9 mouse cellular contexts compared by ENCODE assay signal in genomic region chr6:113000666-113001287, GRCm38 (mm10). TPM values are rescaled to one million over a fixed set of nuclear protein-coding genes. Genes with fewer than 3 reads are reported as not detected.
A peak's percentile ranks its signal among the peaks of the same experiment; 100 is the strongest.
DNase-seq lines count a peak whose midpoint lies in the region; ATAC-seq and TF ChIP-seq lines count a peak whose summit lies in the region.
"Had no signal": no experiment of that assay in that cellular context is flagged by ENCODE, and none has a peak within 500 bp of the region (broad histone marks: within the 10 kb centered on the region; RNA-seq: fewer than 3 reads in every experiment).

No protein-coding gene starts in this region.

- 37% methylated on average over 11 of the region's 11 CpGs for WGBS in heart, embryonic 13.5 days
- 38% methylated on average over 11 of the region's 11 CpGs for WGBS in kidney, postnatal 0 days
- 40% methylated on average over 11 of the region's 11 CpGs for WGBS in liver, adult 2 months

- H3K4me1 ChIP-seq in heart, embryonic 13.5 days = no peaks in the 10 kb centered on the region
- no peaks in the 10 kb centered on the region for H3K4me1 ChIP-seq in kidney, postnatal 0 days (replicated peaks; ENCODE audit: insufficient read depth, low read length)
- H3K4me1 ChIP-seq in liver, adult 2 months (ENCODE audit: control insufficient read depth, insufficient read depth, low read length) = no peaks in the 10 kb centered on the region

- H3K36me3 ChIP-seq in heart, embryonic 13.5 days = no peaks in the 10 kb centered on the region
- no peaks in the 10 kb centered on the region for H3K36me3 ChIP-seq in kidney, postnatal 0 days (ENCODE audit: insufficient read depth, low read length)
- H3K36me3 ChIP-seq in liver, adult 2 months (ENCODE audit: control insufficient read depth, insufficient read depth, low read length) = no peaks in the 10 kb centered on the region
- H3K36me3 ChIP-seq in myocyte (ENCODE audit: control insufficient read depth, insufficient read depth) = no peaks in the 10 kb centered on the region
- no peaks in the 10 kb centered on the region for H3K36me3 ChIP-seq in splenic B cell, adult 2 months (ENCODE audit: control insufficient read depth, insufficient read depth, low read length, poor library complexity, severe bottlenecking)

- no peak for TF ChIP-seq POLR2A in liver, adult 2 months (IDR thresholded peaks at IDR 0.05; ENCODE audit: extremely low read depth, insufficient read depth, low read length)
- TF ChIP-seq POLR2A in myocyte (IDR thresholded peaks at IDR 0.05; ENCODE audit: insufficient read length, low read depth) = no peak

- peak overlapping the region; percentile 69 for H3K9ac ChIP-seq in heart, embryonic 13.5 days
- no peak overlapping the region for H3K9ac ChIP-seq in kidney, postnatal 0 days (ENCODE audit: low read depth, low read length)
- no peak overlapping the region for H3K9ac ChIP-seq in liver, adult 2 months (ENCODE audit: low read depth, low read length)

- H3K4me2 ChIP-seq in heart, embryonic 13.5 days = peak overlapping the region; percentile 54
- H3K4me2 ChIP-seq in kidney, postnatal 0 days (ENCODE audit: low read length) = no peak overlapping the region
- H3K4me2 ChIP-seq in myocyte (ENCODE audit: low read depth) = peak overlapping the region; percentile 50

- DNase-seq in CD4-positive helper T cell, adult 2 months (ENCODE audit: low read depth, low spot score) = peak; percentile 64
- peak; percentile 79 for DNase-seq in brain, embryonic 18.5 days (ENCODE audit: low read depth, low spot score)
- peak; percentile 97 for DNase-seq in kidney, postnatal 0 days (ENCODE audit: low spot score)
- DNase-seq in liver, adult 2 months (ENCODE audit: extremely low read depth, low read depth, low spot score) = peak; percentile 71
- DNase-seq in splenic B cell, adult 2 months (ENCODE audit: low read depth, low spot score) = peak; percentile 78

- H3K27me3 ChIP-seq in heart, embryonic 13.5 days (replicated peaks) = peaks cover 22% of the 10 kb centered on the region; the same call in 1 of the 2 replicates
- no peaks in the 10 kb centered on the region for H3K27me3 ChIP-seq in kidney, postnatal 0 days (ENCODE audit: insufficient read depth, low read length)
- H3K27me3 ChIP-seq in liver, adult 2 months (ENCODE audit: control insufficient read depth, insufficient read depth, low read length) = no peaks in the 10 kb centered on the region
- no peaks in the 10 kb centered on the region for H3K27me3 ChIP-seq in myocyte (ENCODE audit: control insufficient read depth, insufficient read depth, insufficient read length)
- no peaks in the 10 kb centered on the region for H3K27me3 ChIP-seq in splenic B cell, adult 2 months (ENCODE audit: control insufficient read depth, insufficient read depth, low read length, poor library complexity, severe bottlenecking)

- H3K27ac ChIP-seq in heart, embryonic 13.5 days (replicated peaks) = no peak overlapping the region
- H3K27ac ChIP-seq in kidney, postnatal 0 days = no peak overlapping the region
- H3K27ac ChIP-seq in liver, adult 2 months (replicated peaks; ENCODE audit: insufficient read depth, low read depth, low read length) = no peak overlapping the region

- no peaks in the 10 kb centered on the region for H3K9me3 ChIP-seq in heart, embryonic 13.5 days
- no peaks in the 10 kb centered on the region for H3K9me3 ChIP-seq in kidney, postnatal 0 days (replicated peaks; ENCODE audit: low read length)

- H3ac ChIP-seq in myocyte (ENCODE audit: control insufficient read depth, insufficient read length) = no peak overlapping the region

- H3K79me2 ChIP-seq in liver, adult 2 months (ENCODE audit: control insufficient read depth, insufficient read depth, low read length) = no peaks in the 10 kb centered on the region
- H3K79me2 ChIP-seq in myocyte (ENCODE audit: control insufficient read depth, insufficient read depth) = no peaks in the 10 kb centered on the region

- peak; percentile 95 for TF ChIP-seq CTCF in kidney, postnatal 0 days (IDR thresholded peaks at IDR 0.05; ENCODE audit: low read depth)
- TF ChIP-seq CTCF in liver, adult 2 months (IDR thresholded peaks at IDR 0.05; ENCODE audit: low read depth, low read length) = peak; percentile 88

- peak; percentile 74 for ATAC-seq in erythroid progenitor cell, adult 5-6 weeks (replicated peaks; ENCODE audit: low FRiP score, poor library complexity, severe bottlenecking)
- ATAC-seq in heart, embryonic 13.5 days (ENCODE audit: extremely low read depth, insufficient number of reproducible peaks, low FRiP score, low TSS enrichment) = no peak; the same call in 1 of the 2 replicates
- ATAC-seq in kidney, postnatal 0 days (replicated peaks; ENCODE audit: low FRiP score, low read depth) = peak; percentile 91

- no peak overlapping the region for H3K4me3 ChIP-seq in heart, embryonic 13.5 days
- H3K4me3 ChIP-seq in kidney, postnatal 0 days (replicated peaks; ENCODE audit: low read depth, low read length) = no peak overlapping the region
- H3K4me3 ChIP-seq in liver, adult 2 months (ENCODE audit: insufficient read depth, low read depth, low read length) = no peak overlapping the region
- H3K4me3 ChIP-seq in myocyte = no peak overlapping the region
- H3K4me3 ChIP-seq: erythroblast, embryonic 14.5 days had no signal

TF ChIP-seq in myocyte, 11 proteins besides CTCF, POLR2A, EP300 and RAD21:
- TF ChIP-seq MYOG (IDR thresholded peaks at IDR 0.05; ENCODE audit: control insufficient read depth in 1 of 3, insufficient read depth in 1 of 3, insufficient read length in 2 of 3, low read depth in 2 of 3) (no peak), MAX (IDR thresholded peaks at IDR 0.05; ENCODE audit: low read depth) (no peak), CEBPB (IDR thresholded peaks at IDR 0.05; ENCODE audit: insufficient read depth, poor library complexity, severe bottlenecking) (no peak), USF1 (IDR thresholded peaks at IDR 0.05; ENCODE audit: low read depth) (no peak), E2F4 (IDR thresholded peaks at IDR 0.05; ENCODE audit: insufficient read depth) (no peak)

RNA-seq across cellular contexts. Expression of gene Thumpd3, which starts 45.2 kb away (rescaled TPM):
- total RNA-seq in erythroid progenitor cell, adult 5-6 weeks (2015; ENCODE audit: low replicate concordance) = 31.4 and 43.2 TPM in 2 replicates
- 21.4 and 32.3 TPM in 2 replicates for total RNA-seq in erythroid progenitor cell, adult 5-6 weeks (2017; ENCODE audit: low replicate concordance)
- polyA plus RNA-seq in heart, embryonic 13.5 days (2015; fragmentation: Nextera tagmentation; extraction: Ambion mirVana) = 32.2 and 34.9 TPM in 2 replicates
- 41.5 and 42.1 TPM in 2 replicates for polyA plus RNA-seq in kidney, postnatal 0 days (2015; fragmentation: Nextera tagmentation; extraction: Ambion mirVana)
- 20.1 and 21.8 TPM in 2 replicates for total RNA-seq in liver, adult 2 months (2014; rRNA removed)
- polyA plus RNA-seq in liver, adult 2 months (2012; rRNA removed) = 5.3 and 6.3 TPM in 2 replicates
- polyA plus RNA-seq in myocyte (2012; fragmentation: generic; extraction: Trizol) = 22.9 TPM

RNA-seq across cellular contexts. Expression of gene Srgap3, which starts 53.7 kb away (rescaled TPM):
- 0.42 and 1.4 TPM in 2 replicates for total RNA-seq in erythroid progenitor cell, adult 5-6 weeks (2015; ENCODE audit: low replicate concordance)
- total RNA-seq in erythroid progenitor cell, adult 5-6 weeks (2017; ENCODE audit: low replicate concordance) = 0.08 TPM in 1 of 2 replicates, not detected in the other
- 0.60 and 1.0 TPM in 2 replicates for polyA plus RNA-seq in heart, embryonic 13.5 days (2015; fragmentation: Nextera tagmentation; extraction: Ambion mirVana)
- polyA plus RNA-seq in kidney, postnatal 0 days (2015; fragmentation: Nextera tagmentation; extraction: Ambion mirVana) = 2.1 and 2.3 TPM in 2 replicates
- total RNA-seq in liver, adult 2 months (2014; rRNA removed) = 0.83 and 1.2 TPM in 2 replicates
- 0.69 and 1.5 TPM in 2 replicates for polyA plus RNA-seq in liver, adult 2 months (2012; rRNA removed)
- polyA plus RNA-seq in myocyte (2012; fragmentation: generic; extraction: Trizol) = 6.9 TPM
